Mouse (Mus musculus): ENCODE data around the gene Cela3a.

Gene Cela3a

GRCm38 (mm10) chr4:137375314-137376278 is 34.0 kb downstream of the Cela3a start:
- CTCF ChIA-PET, result interaction anchor here (1.1 kb wide), 1 partner anchor 12 kb away, joined by 9 read pairs; no protein-coding TSS in a partner anchor

- CTCF ChIA-PET, result no interaction called here
Measured at GRCm38 (mm10) chr4:137373711-137374110, 35.9 kb downstream of the Cela3a start.

- CTCF ChIA-PET, result no interaction called here
Measured at GRCm38 (mm10) chr4:137371596-137372523, 37.7 kb downstream of the Cela3a start.

GRCm38 (mm10) chr4:137369954-137370750 is 39.4 kb downstream of the Cela3a start:
- CTCF ChIA-PET, result no interaction called here

GRCm38 (mm10) chr4:137368198-137368597 is 41.4 kb downstream of the Cela3a start:
- CTCF ChIA-PET, result interaction anchor here (1.1 kb wide), 1 partner anchor 19 kb away, joined by 4 read pairs; no protein-coding TSS in a partner anchor

- CTCF ChIA-PET, result interaction anchor here (1.1 kb wide), 1 partner anchor 20 kb away, joined by 4 read pairs; no protein-coding TSS in a partner anchor
Measured at GRCm38 (mm10) chr4:137367275-137368088, 42.1 kb downstream of the Cela3a start.

- CTCF ChIA-PET, result interaction anchor here (0.8 to 0.9 kb wide), 2 partner anchors 8 to 57 kb away, joined by 4 to 8 read pairs; partner anchors contain the start of gene Cdc42
Measured at GRCm38 (mm10) chr4:137366097-137366496, 43.5 kb downstream of the Cela3a start.

- CTCF ChIA-PET, result interaction anchor here (0.8 to 0.9 kb wide), 2 partner anchors 8 to 57 kb away, joined by 4 to 8 read pairs; partner anchors contain the start of gene Cdc42
Measured at GRCm38 (mm10) chr4:137365356-137366062, 44.1 kb downstream of the Cela3a start.

- CTCF ChIA-PET, result no interaction called here
Measured at GRCm38 (mm10) chr4:137364826-137365225, 44.8 kb downstream of the Cela3a start.

GRCm38 (mm10) chr4:137360996-137361395 is 48.6 kb downstream of the Cela3a start:
- CTCF ChIA-PET, result interaction anchor here (1.2 kb wide), 1 partner anchor 20 kb away, joined by 3 read pairs; no protein-coding TSS in a partner anchor

GRCm38 (mm10) chr4:137358291-137359002 is 51.1 kb downstream of the Cela3a start:
- CTCF ChIA-PET, result interaction anchor here (1.5 kb wide), 1 partner anchor 8 kb away, joined by 8 read pairs; no protein-coding TSS in a partner anchor

- CTCF ChIA-PET, result interaction anchor here (0.6 to 1.5 kb wide), 2 partner anchors 9 to 14 kb away, joined by 3 to 8 read pairs; no protein-coding TSS in a partner anchor
Measured at GRCm38 (mm10) chr4:137357517-137358254, 51.9 kb downstream of the Cela3a start, which contains the start of gene Cdc42. Gene Cdc42, minus strand, starts transcription at chr4:137357720.

GRCm38 (mm10) chr4:137356674-137357510 is 52.7 kb downstream of the Cela3a start:
- CTCF ChIA-PET, result interaction anchor here (1.5 kb wide), 1 partner anchor 9 kb away, joined by 8 read pairs; no protein-coding TSS in a partner anchor

Data from spleen, embryonic (tissue).